Mouse (Mus musculus) CH12F3 (cell line): ENCODE results near the gene Tmem233.

Experiments used
- in situ Hi-C: fragments of 300-500 bp; cut with MboI; formaldehyde crosslinking; loops from 2 replicates; pipeline ENCODE4 v1.14.3; 2020; ENCODE audit warnings: low sequenced_read_pairs

The Tmem233 gene

DNA sequence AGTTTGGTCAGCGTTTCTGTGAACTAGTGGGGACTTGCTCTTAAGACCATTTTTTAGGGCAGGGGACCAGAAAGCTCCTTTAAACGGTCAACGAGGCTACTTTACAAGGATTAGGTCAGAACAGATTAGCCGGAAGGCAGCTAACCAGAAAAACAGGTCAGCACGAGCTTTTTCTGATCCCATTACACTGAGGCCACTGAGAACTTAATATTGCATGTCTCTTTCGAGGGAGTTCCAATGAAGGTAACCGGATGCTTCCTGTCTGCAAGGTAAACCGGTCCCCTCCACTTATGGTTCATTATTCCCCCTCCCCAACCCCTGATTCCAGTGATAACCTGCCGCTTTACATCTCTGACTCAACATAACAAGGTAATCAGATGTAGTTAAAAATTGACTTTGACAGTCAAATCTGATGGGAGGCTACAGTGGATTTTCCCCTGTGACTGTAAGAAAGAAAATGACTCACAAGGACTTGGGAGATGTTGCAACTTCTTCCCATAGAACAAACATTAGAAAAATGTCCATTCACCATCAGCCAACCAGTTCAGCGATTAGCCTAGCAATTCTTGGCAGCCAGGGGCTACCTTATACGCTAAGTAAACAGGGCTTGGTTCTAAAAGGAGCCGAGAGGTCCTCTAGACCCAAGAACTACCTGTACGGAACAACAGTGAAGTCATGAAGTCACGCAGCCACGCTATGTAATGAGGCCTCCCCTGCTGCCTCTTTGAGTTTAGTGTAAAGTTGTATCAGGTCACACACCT is 73.8 kb downstream of the Tmem233 start:
- in situ Hi-C loops = no loop called here

DNA sequence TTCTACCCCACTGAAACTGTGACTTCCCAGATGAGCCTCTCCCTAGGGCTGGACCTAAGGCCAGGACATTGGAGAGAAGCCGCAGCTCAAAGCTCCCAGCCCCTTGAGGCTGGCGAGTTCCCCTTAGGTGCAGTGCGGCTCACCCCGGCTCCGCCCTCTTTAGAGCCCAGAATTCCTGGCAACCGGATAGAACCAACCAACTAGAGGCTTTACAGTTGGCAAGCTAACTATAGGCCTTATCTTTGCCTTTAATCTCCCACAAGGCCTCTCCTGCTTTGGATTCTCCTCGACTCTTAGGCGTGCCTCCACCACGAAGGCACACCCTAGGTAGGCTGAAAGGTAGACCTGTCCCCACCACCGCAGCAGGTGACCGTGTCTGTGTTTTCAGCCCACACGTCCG is 75.3 kb downstream of the Tmem233 start:
- in situ Hi-C loops = no loop called here

DNA sequence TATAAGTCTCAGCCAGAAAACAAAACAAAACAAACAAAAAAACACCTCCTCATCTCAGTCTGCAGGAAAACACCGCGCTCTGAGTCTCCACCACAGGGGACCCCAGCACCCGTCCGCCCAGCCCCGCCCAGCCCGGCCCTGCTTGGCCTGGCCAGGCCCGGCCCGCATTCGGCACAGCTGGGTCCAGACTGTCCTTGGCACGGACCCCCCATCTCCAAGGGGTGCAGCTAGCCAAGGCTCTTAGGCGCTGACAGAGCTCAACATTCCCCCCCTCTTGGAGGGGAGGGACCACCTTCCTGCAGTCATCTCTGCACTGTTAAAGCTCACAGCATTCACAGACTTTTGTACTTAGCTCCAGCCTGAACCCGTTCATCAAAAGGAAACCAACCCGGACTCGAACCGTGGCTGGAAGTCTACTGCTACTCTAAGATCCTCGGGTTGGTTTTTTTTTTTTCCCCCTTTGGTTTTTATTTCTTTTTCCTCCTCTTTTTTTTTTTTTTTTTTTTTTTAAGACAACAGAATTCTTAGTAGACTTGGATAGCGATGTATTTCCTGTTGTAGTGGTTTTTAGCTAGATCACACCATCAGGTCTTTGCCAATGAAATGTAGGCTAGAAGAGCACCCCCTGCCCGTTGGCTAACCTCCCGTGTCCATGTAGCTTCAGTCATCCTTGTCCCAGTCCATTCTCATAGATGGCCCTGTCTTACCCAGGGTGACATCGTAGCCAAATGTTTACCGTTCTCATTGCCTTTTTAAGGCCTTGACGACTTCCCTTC is 76.5 kb downstream of the Tmem233 start:
- in situ Hi-C loops = no loop called here

GRCm38 (mm10) chr5:116004271-116004670 is 78.8 kb downstream of the Tmem233 start:
- in situ Hi-C loops = no loop called here

DNA sequence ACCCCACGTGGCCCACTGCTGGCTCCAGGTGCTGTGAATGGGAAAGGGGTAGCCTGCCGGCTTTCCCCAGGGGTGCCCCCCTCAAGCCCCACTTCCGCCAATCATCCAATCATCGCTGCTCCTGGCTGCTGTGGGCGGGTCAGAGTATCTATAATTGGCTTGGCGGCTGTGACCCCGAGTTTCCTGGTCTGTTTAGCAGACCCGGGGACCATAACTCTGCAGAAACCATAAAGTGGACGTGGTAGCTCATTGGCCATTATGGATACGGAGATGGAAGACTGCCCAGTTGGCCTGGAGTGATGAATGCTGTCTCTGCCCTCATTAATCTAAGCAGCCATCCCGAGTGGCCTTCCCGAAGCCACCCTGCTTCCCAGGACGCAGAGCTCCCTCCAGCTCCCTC is 79.2 kb downstream of the Tmem233 start:
- in situ Hi-C loops = no loop called here

GRCm38 (mm10) chr5:116003154-116003553 is 79.9 kb downstream of the Tmem233 start:
- in situ Hi-C loops = no loop called here

DNA sequence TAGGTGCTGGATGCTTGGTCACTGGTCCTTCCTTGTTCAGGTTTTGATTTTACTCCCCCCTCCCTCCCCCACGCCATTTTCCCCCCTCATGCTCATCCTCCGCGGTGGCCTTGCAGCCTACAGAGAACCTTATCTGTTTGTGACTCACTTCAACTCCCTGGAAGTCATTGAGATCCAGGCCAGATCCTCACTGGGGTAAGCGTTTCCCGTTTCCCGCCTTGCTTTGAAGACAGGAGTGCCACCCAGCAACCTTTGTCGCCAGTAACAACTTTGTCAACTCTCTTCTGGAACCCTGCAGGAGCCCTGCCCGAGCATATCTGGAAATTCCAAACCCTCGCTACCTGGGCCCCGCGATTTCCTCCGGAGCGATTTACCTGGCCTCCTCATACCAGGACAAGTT is 85.7 kb downstream of the Tmem233 start:
- in situ Hi-C loops = no loop called here

DNA sequence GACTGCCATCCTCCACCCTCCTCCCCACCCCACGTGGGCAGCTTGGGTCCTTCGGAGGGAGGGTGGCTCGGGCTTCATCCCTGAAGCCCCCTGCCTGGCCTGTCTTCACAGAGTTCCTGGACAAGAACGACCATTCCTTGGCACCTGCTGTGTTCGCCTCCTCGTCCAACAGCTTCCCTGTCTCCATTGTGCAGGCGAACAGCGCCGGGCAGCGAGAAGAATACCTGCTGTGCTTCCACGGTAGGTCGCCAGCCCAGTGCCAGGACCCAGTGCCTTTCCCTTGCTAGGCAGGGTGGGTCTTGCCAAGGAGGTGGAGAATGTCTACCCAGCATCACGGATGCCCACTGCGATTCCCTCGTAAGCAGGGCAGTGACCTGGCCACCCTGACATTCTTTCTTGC is 88.9 kb downstream of the Tmem233 start:
- in situ Hi-C loops = no loop called here

GRCm38 (mm10) chr5:115991717-115992116 is 91.3 kb downstream of the Tmem233 start:
- in situ Hi-C loops = no loop called here
